Mouse (Mus musculus): ENCODE data around the gene Itih4.

GRCm38 (mm10) chr14:30899972-30900371 is 13.7 kb downstream of the Itih4 start:
- TF ChIP-seq POLR2A (IDR thresholded peaks at IDR 0.05; ENCODE audit: borderline replicate concordance, extremely low read depth, low read depth, low read length) = no peak
- TF ChIP-seq CTCF (IDR thresholded peaks at IDR 0.05; ENCODE audit: insufficient read depth, low read length) = no peak
